Mouse (Mus musculus) midbrain, embryonic 14.5 days (tissue): ENCODE results near the gene Tns1. TPM values are rescaled to one million over a fixed set of nuclear protein-coding genes. Genes with fewer than 3 reads are reported as not detected.
A peak's percentile ranks its signal among the peaks of the same experiment; 100 is the strongest.

Experiments
- ATAC-seq: fragments of 200-750 bp; cut with Nextera tagmentation; 2 replicates; pipeline ENCODE4 v1.8.0; 2017; ENCODE audit warnings: moderate number of reproducible peaks, moderate library complexity; ENCODE audit not compliant: low FRiP score, low TSS enrichment
- DNase-seq: peaks from one replicate; pipeline ENCODE4 v3.0.0-alpha.2; 2015
- H3K27ac ChIP-seq: fragments of 300-500 bp; sonication (generic); replicated peaks from 2 replicates; pipeline ENCODE4 v1.5.1; 2014; ENCODE audit warnings: mild to moderate bottlenecking, low read depth, low read length, moderate library complexity
- H3K27me3 ChIP-seq: fragments of 300-500 bp; sonication (generic); 2 replicates; pipeline ENCODE4 v1.6.1; 2014; ENCODE audit warnings: low read length, control low read depth, mixed read lengths; ENCODE audit not compliant: control insufficient read depth, insufficient read depth
- H3K36me3 ChIP-seq: fragments of 300-500 bp; sonication (generic); 2 replicates; pipeline ENCODE4 v1.6.1; 2014; ENCODE audit warnings: low read length, control low read depth; ENCODE audit not compliant: control insufficient read depth, insufficient read depth
- H3K4me1 ChIP-seq: fragments of 300-500 bp; sonication (generic); 2 replicates; pipeline ENCODE4 v1.6.1; 2014; ENCODE audit warnings: mild to moderate bottlenecking, antibody characterized with exemption, low read length, control low read depth; ENCODE audit not compliant: control insufficient read depth, insufficient read depth
- H3K4me2 ChIP-seq: fragments of 300-500 bp; sonication (generic); 2 replicates; pipeline ENCODE4 v1.6.1; 2014; ENCODE audit warnings: mild to moderate bottlenecking, low read length, moderate library complexity
- H3K4me3 ChIP-seq: fragments of 300-500 bp; sonication (generic); replicated peaks from 2 replicates; pipeline ENCODE4 v1.5.1; 2014; ENCODE audit warnings: low read depth, low read length
- H3K9ac ChIP-seq: fragments of 300-500 bp; sonication (generic); replicated peaks from 2 replicates; pipeline ENCODE4 v1.6.1; 2014; ENCODE audit warnings: mild to moderate bottlenecking, low read length, moderate library complexity
- H3K9me3 ChIP-seq: fragments of 300-500 bp; sonication (generic); 2 replicates; pipeline ENCODE4 v1.6.1; 2016; ENCODE audit warnings: low read length, control low read depth, mixed read lengths; ENCODE audit not compliant: control insufficient read depth
- WGBS: fragments of 180-500 bp; shearing (Covaris S2); extraction: QIAGEN DNeasy Blood & Tissue Kit; methylation state at CpG from one replicate; pipeline ENCODE4 v1.1.7; 2014; 5-methylcytosine and 5-hydroxymethylcytosine counted together
- polyA plus RNA-seq: library from polyadenylated mRNA; unstranded; fragments of >200 nt; fragmentation: Nextera tagmentation; extraction: Ambion mirVana; gene quantifications from 2 replicates; pipeline ENCODE4 v1.2.1, GENCODE M21; 2014

Gene Tns1
- polyA plus RNA-seq, 1 experiment from 2014 or later = 11.0 TPM

DNA sequence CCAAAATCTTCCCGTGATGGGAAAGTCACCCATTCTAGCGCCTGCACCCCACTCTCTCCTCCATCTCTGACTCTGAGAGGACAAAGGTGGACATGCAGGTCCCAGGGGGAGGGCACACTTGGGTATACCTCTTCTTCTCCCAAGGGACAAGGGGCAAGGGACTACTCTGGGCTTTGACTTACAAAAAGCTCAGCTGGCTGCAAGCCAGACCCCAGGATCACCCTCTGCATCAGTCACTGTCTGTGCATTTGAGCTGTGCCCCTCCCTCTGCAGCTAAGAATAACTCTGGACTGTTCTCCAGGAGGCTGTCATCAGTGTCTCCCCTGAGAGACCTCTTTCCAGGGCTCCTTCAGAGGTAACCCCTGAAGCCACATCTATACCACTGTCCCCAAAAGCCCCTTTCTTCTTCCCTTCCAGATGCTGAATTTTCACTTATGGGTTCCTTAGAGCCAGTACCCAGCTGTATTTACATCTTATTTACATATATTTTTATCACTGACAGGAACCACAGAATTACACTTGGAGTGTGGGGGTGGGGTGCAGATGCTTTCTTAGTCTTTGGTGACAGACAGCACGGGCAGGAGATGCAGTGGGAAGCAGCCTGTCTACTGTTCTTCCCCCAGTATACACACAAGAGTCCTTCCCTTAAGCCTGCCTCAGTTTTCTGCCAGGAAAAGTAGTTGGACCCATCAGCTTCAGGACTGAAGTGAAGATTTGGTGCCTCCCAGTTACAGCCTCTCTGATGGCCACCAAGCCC lies 81.4 kb downstream of the Tns1 start:
- no peaks in the 10 kb centered on the region for H3K36me3 ChIP-seq
- no peak overlapping the region for H3K27ac ChIP-seq
- no peak overlapping the region for H3K9ac ChIP-seq
- DNase-seq (no peak), ATAC-seq (no peak)
- no peak overlapping the region for H3K4me3 ChIP-seq
- no peaks in the 10 kb centered on the region for H3K9me3 ChIP-seq
- WGBS = 81% methylated on average over 3 of the region's 3 CpGs
- H3K4me2 ChIP-seq = no peak overlapping the region
- no peaks in the 10 kb centered on the region for H3K4me1 ChIP-seq
- H3K27me3 ChIP-seq = no peaks in the 10 kb centered on the region; the same call in 1 of the 2 replicates

DNA sequence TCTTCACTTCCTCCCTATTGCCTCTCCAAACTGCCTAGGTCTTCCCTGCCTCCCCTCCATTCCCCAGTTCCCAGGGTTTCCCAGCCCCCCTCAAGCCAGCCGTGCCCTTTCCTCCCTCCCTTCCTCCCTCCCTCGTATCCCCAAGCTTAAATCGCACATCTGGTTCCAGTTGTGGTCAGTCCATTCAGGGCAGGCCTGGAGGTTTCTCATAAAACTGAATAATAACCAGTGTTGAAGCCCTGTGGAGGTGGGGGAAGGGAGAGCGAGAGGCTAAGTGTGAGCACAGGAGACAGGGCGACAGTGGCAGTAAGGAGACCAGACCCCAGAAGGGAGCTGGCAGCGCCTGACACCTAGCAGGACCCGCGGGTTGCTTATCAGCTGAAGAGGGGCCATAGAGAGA lies 82.6 kb downstream of the Tns1 start:
- 48% methylated on average over 8 of the region's 8 CpGs for WGBS
- DNase-seq = no peak
- H3K27me3 ChIP-seq = peaks cover 5% of the 10 kb centered on the region
- no peak overlapping the region for H3K9ac ChIP-seq
- no peaks in the 10 kb centered on the region for H3K9me3 ChIP-seq
- H3K4me1 ChIP-seq = peaks cover 5% of the 10 kb centered on the region; the same call in 1 of the 2 replicates
- no peaks in the 10 kb centered on the region for H3K36me3 ChIP-seq
- no peak overlapping the region for H3K4me2 ChIP-seq
- H3K27ac ChIP-seq = no peak overlapping the region
- no peak for ATAC-seq
- H3K4me3 ChIP-seq = no peak overlapping the region

DNA sequence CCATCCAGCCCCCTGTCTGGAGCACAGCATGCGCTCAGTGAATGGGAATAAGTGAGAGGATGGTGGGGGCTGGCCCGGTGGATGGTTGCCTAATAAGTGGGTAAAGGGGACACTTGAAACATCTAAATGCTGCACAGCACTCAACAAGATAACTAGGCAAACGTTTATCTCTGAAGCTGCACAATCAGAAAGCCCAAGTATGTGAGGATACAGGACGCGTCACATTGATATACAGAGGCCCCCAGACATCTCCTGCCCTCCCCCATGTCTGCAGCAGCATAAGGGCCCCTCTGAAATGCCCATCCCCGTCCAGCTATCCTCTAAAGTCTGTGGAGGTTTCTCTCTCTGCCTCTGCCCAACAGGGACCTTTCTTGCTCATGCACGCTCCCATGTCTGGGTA lies 83.1 kb downstream of the Tns1 start:
- H3K9me3 ChIP-seq = no peaks in the 10 kb centered on the region
- peaks cover 7% of the 10 kb centered on the region; the same call in 1 of the 2 replicates for H3K4me1 ChIP-seq
- 78% methylated on average over 7 of the region's 7 CpGs for WGBS
- no peak overlapping the region for H3K4me2 ChIP-seq
- no peak overlapping the region for H3K27ac ChIP-seq
- ATAC-seq (no peak), DNase-seq (no peak)
- no peak overlapping the region for H3K4me3 ChIP-seq
- H3K27me3 ChIP-seq = peaks cover 8% of the 10 kb centered on the region
- H3K9ac ChIP-seq = no peak overlapping the region
- no peaks in the 10 kb centered on the region for H3K36me3 ChIP-seq

DNA sequence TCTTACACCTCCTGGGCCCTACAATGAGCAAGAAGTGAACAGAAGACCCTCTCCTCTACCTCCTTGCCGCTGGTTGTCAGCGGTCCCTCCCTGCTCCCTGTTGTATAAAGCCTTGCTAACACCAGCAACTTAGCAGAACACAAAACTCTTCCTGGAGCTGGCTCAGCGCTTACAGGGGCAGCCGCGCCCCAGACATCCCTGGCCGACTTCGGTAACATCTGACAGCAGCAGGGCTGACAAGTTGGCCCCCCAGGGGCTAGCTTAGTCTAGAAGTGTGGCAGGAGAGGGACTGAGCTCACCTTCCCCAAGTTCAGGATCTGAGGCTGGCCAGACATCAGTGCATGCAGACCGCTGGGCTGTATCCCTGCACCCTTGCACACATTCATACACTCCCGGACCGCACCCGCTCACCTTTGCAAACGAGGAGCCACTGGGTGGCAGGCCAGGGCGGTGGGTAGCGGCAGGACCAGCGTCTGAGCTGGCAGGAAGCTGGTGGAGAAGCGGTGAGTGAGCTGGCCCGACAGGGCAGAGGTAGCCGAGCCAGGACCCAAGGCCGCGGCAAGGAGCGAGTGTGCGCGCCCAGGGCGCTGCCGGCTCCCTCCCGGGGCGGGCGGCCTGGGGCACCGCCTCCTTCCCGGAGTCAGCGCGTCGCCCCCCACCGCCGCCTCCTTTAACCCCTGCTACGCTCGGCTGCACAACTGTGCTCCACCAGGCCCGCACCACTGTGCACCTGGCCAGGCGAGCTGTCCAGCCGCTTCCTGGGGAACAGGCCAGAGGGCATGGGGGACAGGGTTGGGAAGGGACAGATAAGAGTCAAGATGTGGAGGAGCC lies 87.5 kb downstream of the Tns1 start:
- Histone ChIP-seq H3K27me3 (peaks cover 8% of the 10 kb centered on the region), H3K4me1 (peaks cover 7% of the 10 kb centered on the region; the same call in 1 of the 2 replicates), H3K27ac (no peak overlapping the region), H3K4me3 (peak overlapping the region; percentile 34), H3K9me3 (no peaks in the 10 kb centered on the region), H3K36me3 (no peaks in the 10 kb centered on the region), H3K9ac (peak overlapping the region; percentile 50), H3K4me2 (peak overlapping the region; percentile 57)
- ATAC-seq = peak; percentile 34; the same call in 1 of the 2 replicates
- WGBS = 2% methylated on average over 40 of the region's 40 CpGs
- peak; percentile 58 for DNase-seq

DNA sequence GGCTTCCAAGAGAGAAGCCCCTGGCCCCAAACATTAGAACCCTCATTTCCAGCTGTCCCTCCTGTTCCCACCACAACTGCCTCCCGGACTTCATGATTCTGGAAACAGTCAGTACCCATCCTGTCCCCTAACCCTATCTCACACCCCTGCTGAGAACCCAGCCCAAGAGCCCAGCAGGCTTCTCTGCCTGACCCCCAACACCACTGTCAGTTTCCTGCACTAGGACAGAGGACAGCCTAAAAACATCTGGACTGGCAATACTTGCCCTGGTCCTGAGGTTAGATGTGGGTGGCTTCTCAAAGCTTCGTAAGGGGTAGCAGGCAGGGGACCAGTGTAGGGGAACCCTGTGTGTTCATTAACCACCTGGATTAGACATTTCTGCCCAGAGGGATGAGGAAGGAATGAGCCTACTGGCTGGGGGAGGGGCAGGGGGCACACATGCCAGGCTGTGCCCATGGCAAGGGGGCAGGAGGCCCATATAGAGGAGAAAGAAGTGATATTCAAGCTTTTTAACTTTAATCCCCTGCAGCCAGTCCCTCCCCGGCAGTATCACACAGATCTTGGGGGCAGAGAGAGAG lies 88.2 kb downstream of the Tns1 start:
- H3K4me3 ChIP-seq = no peak overlapping the region
- H3K4me1 ChIP-seq = peaks cover 7% of the 10 kb centered on the region; the same call in 1 of the 2 replicates
- DNase-seq (no peak), ATAC-seq (no peak)
- H3K4me2 ChIP-seq = peak overlapping the region; percentile 57; the same call in 1 of the 2 replicates
- 54% methylated on average over 3 of the region's 3 CpGs for WGBS
- no peak overlapping the region for H3K9ac ChIP-seq
- no peak overlapping the region for H3K27ac ChIP-seq
- no peaks in the 10 kb centered on the region for H3K36me3 ChIP-seq
- no peaks in the 10 kb centered on the region for H3K9me3 ChIP-seq
- peaks cover 8% of the 10 kb centered on the region for H3K27me3 ChIP-seq

DNA sequence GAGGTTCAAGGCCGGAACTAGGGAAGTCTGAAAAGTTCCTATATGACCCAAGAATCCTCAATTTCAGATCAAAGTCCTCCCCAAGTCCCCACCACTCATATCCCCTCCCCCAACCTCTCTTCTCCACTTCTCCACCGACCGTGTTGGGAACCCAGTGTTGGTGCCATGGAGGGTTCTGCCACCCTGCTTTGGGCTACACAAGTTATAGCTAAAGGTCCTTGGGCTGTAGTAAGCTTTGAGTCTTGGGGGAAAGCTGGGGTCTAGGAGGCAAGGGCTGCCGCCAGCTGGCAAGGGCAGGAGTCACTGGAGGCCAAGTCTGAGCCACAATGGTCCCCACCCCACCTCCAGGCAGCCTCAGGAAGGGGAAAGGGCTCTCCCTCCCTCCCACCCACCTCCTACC lies 88.8 kb downstream of the Tns1 start:
- peaks cover 7% of the 10 kb centered on the region; the same call in 1 of the 2 replicates for H3K4me1 ChIP-seq
- H3K9ac ChIP-seq = no peak overlapping the region
- DNase-seq (no peak), ATAC-seq (no peak)
- no peaks in the 10 kb centered on the region for H3K36me3 ChIP-seq
- no peaks in the 10 kb centered on the region for H3K9me3 ChIP-seq
- WGBS = 63% methylated on average over 4 of the region's 4 CpGs
- no peak overlapping the region for H3K27ac ChIP-seq
- H3K4me2 ChIP-seq = no peak overlapping the region
- no peak overlapping the region for H3K4me3 ChIP-seq
- peaks cover 8% of the 10 kb centered on the region for H3K27me3 ChIP-seq

DNA sequence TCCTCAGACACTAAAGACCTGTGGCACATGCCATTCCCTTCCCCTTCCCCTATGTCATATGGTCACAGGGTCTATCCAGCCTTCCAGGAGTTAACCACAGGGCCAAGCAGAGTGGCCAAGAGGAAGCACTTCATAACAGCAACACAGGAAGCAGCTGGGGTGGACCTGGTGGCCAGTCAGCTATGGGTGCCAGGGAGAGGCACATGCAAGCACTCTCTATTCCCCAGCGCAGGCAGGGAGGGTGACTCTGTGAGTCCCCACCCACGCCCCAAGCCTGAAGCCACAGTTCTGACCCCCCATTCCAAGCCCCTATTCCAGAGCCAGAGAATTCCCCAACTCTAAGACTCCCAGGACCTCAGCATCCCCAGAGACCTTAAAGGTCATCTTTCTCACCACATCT lies 89.5 kb downstream of the Tns1 start:
- Histone ChIP-seq H3K9me3 (no peaks in the 10 kb centered on the region), H3K4me1 (peaks cover 7% of the 10 kb centered on the region; the same call in 1 of the 2 replicates), H3K4me2 (no peak overlapping the region), H3K27me3 (peaks cover 8% of the 10 kb centered on the region), H3K4me3 (no peak overlapping the region), H3K9ac (no peak overlapping the region), H3K36me3 (no peaks in the 10 kb centered on the region), H3K27ac (no peak overlapping the region)
- no peak for DNase-seq
- no peak for ATAC-seq
- 86% methylated on average over 2 of the region's 2 CpGs for WGBS

DNA sequence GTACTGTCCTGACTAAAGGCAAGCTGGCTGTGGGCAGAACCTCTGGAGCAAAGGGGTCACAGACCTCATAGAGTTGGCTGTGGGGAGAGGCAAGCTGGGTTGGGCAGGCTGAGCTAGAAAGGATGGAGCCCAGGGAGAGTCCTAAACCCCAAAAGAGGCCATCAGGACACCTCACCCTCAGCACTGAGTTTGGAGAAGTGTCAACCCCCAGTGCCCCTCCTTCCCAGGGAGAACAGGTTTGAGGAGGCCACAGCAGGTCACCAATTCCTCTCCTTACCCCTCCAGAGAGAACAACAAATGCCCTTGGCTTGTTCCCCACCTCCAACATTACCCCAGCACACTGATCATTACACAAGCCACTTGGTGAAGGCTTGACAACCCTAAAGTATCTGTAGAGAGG lies 90.0 kb downstream of the Tns1 start:
- Histone ChIP-seq H3K4me2 (no peak overlapping the region), H3K27me3 (peaks cover 8% of the 10 kb centered on the region), H3K27ac (no peak overlapping the region), H3K36me3 (no peaks in the 10 kb centered on the region), H3K4me1 (peaks cover 7% of the 10 kb centered on the region; the same call in 1 of the 2 replicates), H3K4me3 (no peak overlapping the region), H3K9ac (no peak overlapping the region), H3K9me3 (no peaks in the 10 kb centered on the region)
- ATAC-seq (no peak), DNase-seq (no peak)
